Mouse (Mus musculus) monocyte, adult 5-6 weeks (primary cell): ENCODE measurements around the gene D430042O09Rik. TPM values are rescaled to one million over a fixed set of nuclear protein-coding genes. Genes with fewer than 3 reads are reported as not detected.

ENCODE experiments used
- ATAC-seq: fragments of 153-309, 156-312 bp; replicated peaks from 2 replicates; pipeline ENCODE4 v1.8.0; 2017; ENCODE audit warnings: mild to moderate bottlenecking; ENCODE audit not compliant: low TSS enrichment, insufficient number of reproducible peaks, severe bottlenecking, poor library complexity, low FRiP score
- total RNA-seq: library from RNA; stranded (forward); fragments of 200-1000, 200-491, 200-594 nt; gene quantifications from 3 replicates; pipeline ENCODE4 v1.2.3, GENCODE M21; 2017

Gene D430042O09Rik
- total RNA-seq, 1 experiment from 2014 or later, result 12.3 TPM

DNA sequence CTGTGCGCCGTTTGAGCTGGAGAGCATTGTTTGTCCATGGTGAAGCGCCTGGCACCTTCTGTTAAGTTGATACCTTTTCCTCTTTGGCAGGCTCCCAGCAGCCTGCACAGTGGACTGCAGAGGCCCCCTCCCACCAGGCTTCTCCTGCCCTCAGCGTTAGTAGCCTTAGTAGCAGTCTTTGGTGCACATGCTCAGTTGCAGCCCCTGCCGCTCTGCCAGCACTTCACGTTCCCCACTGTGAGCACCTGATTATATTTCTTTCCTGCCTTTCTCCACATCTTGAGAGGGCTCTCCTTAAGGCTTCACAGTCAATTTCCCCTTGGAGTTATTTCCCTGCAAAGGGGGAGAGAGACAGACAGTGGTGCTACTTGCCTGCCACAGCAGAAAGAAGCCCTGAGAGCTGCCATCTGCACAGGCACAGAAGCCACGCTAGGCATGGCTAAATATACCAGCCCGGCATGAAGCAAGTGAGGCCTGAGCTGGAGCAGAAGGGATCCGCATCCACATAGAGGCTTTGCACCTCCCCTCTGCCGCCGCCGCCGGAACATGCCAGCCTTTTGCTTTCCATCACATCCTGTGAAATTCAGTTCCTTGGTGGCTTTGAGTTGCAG, 65.4 kb downstream of the D430042O09Rik start:
- no peak for ATAC-seq

DNA sequence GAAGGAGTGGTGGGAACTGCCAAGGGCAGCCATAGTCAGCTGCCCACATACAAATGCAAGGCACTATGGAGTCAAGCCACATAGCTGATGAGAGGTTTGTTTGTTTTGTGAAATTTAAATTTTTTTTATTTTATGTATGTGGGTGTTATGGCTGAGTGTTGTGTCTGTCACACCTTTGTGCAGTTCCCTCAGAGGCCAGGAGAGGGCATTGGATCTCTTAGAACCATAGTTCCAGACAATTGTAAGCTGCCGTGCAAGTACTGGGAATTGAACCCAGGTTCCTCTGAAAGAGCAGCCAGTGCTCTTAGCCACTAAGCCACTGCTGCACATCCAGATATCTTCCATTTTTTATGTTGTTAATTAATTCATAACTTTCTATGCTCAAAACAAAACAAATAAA, 75.5 kb downstream of the D430042O09Rik start:
- ATAC-seq, result no peak

DNA sequence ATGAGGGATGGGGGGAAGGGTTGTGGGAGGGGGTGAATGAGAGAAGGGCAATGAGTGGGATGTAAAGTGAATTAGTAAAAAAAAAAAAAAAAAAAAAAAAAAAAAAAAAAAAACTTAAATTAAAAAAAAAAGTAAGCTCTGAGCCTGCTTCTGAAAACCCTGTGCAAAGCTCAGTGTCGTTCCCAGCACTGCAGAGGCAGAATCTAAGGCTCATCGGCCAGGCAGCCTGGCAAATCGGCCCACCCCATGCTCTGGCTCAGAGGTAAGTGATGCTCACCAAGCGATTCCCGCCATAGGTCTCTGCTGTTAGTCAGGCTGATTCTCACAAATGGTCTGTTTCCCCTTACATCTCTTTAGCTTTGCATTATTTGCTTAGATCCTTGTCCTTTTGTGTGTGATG, 78.4 kb downstream of the D430042O09Rik start:
- no peak for ATAC-seq

DNA sequence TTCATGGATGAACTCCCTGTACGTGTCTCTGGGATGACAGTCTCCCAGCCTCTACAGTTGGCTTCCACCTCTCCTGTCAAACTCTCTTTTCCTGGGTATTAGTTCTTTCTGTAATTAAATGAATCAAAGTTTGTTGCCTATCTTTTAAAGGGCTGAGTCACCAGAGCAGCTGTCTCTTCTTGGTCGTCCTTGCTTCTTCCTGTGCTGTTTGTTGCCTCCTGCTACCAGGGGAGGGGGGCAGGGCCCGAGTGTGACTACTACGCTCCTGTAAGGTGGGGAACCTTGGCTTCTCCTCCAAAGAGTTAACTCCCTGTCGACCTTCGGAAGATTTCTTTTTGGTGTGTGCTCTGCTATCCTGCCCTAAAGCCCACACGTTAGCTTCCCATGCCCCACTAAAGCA, 79.4 kb downstream of the D430042O09Rik start:
- no peak for ATAC-seq

DNA sequence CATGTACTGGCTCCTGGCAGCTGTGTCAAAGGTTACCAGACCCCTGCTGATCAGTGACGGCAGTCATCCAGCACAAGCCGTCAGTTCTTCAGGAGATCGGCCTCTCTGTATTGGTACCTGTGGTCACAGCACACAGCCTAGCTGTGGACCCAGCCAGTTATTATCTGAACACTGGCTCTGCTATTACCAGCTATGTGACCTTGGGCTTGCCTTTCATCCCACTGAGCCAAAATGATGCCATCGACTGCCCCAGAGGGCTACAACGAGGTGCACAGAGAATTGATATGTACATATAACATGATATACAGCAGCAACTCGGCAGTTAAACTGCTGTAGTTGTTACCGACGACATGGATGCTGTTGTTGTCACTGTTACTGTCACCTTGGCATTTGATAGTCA, 82.4 kb downstream of the D430042O09Rik start:
- no peak for ATAC-seq

DNA sequence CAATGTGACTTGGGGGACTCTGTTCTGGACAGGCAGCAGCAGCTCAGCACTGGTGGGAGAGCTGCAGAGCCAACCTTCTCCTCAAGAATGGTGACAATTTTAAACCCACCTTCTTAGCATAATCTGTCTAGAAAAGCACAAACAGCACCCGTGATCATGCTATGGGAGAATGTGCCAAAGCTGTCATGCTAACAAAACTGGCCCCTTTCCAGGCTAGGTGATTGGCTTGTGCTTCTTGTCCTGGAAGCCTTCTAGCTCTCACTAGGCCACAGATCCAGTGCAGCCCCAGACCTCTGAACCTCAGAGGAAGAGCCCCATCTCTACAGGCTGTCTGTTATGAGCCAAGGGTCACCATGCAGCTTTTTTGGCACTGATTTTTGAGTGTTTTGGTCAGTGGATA, 98.9 kb downstream of the D430042O09Rik start:
- ATAC-seq, result no peak

DNA sequence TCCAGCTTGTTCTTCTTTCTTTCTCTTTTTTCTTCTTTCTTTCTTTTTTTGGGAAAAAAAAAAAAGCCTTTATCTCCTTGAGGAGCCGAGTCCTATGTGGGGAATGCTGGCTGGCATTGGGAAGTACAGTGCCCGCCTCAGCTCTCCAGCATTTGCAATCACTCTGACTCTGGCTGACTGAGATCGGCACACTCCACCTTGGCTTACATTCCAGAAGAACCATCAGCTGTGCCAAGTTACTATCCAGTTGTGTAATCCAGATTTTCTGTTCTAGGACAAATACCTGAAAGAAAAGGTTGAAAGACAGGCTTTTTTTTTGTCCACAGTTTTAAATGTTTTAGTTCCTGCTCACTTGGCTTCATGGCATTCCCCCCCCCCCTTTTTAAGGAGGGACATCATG, 100.5 kb downstream of the D430042O09Rik start:
- ATAC-seq, result no peak

DNA sequence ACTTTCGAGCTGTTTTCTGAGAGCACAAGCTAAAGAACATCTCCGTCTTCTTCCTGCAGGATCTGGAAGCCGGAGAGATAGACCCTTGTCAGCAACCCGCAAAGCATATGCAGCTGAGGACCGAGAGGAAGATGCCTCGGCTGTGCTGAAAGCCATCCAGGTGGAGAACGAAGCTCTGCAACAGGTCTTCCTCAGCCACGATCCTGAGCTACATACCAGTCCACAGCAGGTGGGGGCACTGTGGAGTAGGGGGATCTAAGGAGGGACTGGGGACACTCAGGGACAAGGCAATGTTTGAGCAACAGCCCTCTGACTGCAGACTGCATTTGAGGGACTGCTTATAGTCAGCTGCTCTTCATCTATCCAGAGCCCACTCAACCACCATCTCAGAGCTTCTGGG, 105.0 kb downstream of the D430042O09Rik start:
- no peak for ATAC-seq

DNA sequence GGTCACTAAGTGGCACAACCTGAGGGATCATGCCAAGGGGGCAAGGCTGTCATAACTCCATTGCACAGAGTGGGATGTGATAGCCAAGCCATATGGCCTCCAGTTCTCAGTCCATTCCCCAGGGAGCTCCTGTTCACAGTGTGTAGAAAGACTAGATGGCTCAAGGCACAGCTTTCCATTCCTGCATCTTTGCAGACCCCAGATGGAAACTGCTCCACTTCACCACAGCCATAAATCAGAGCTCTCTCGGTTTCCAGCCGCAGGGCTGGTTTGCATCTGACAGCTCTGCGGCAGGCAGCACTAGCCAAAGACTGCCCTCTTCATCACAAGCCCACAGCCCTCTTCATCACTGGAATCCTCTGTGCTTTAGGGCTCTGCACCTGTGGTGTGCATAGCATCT, 108.0 kb downstream of the D430042O09Rik start:
- no peak for ATAC-seq

DNA sequence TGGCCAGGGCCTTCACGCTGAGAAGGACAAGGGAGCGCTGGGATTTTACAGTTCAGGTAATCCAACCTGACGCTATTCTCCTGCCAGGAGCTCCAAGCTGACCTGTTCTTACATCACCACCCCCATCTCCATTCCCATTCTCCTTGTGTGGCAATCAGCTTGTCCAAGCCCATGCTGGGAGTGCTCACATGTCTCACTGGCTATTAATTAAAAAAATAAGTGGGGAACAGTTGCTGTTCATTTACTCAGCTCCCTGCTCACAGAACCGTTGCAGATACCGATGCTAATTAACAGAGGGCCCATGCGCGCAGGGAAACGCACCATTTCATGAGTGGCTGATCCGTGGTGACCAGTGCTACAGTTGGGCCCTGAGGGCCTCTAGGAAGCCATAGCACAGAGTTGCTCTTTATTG, 110.6 kb downstream of the D430042O09Rik start:
- ATAC-seq, result no peak

DNA sequence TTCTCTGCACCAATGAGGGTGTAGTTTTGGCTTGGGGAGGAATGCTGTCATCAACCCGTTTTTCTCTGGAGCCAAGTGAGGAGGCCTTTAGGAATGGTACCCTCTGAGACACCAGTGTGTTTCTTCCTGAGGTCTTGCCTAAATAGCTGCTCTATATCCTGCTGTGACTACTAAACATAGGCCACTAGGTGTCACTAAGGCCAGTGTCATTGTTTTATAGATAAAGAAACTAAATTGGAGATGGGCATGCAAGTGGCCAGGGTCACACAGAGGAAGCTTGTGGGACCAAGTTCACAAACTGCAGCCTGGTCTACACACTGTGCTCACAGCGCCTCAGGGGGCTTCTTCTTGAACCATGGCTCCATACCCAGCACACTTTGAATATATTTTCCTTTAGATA, 112.5 kb downstream of the D430042O09Rik start:
- no peak for ATAC-seq

DNA sequence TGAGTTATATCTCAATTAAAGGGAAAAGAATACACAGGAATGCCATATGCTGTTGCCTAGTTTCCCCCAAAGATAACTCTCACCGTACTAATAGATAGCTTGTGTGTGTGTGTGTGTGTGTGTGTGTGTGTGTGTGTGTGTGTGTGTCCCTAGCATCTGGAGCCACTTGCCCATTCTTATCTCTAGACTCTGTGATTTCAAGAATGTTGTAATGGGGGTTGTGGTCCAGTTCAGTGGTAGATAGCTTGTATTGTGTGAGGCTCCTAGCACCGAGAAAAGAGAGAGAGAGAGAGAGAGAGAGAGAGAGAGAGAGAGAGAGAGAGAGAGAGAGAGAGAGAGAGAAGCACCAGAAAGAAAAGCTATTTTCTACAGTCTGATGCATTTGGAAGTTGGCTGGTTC, 118.7 kb downstream of the D430042O09Rik start:
- ATAC-seq, result no peak

DNA sequence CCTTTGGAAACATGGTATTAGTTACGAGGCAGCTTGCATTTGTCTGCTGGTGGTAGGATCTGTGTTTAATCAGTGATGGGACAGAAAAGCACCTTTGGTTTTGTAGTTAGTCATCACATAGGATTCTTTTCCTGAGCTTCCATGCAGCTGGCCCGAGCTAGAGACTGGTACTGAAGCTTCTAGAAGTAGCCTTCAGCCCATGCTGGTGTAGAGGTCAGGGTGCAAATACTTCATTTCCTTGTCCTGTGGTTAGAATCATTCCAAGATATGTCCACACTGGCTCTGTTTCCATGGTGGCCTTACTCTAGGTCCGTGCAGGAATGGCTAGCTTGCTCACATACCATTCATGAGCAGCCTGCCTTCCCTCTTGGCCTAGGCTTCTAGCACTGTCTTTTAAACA, 119.2 kb downstream of the D430042O09Rik start:
- no peak for ATAC-seq

DNA sequence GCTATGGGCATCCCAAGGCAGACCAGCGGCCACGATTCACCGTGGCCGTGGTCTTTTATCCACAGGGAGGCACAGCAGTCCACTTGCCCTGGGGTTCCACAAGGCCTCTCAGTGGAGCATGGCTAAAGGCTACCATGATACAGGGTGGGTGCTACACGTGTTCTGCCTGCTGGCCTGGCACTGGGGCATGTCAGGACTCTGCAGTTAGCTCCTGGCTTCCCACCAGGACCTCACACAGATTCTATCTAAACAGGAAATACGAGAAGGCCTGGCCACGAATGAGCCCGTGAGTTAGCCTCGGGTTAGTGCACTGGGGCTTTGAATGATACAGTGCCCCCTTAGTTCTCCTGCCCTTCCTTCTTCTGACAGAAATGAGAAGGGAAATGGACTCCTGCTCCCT, 119.7 kb downstream of the D430042O09Rik start:
- no peak for ATAC-seq

DNA sequence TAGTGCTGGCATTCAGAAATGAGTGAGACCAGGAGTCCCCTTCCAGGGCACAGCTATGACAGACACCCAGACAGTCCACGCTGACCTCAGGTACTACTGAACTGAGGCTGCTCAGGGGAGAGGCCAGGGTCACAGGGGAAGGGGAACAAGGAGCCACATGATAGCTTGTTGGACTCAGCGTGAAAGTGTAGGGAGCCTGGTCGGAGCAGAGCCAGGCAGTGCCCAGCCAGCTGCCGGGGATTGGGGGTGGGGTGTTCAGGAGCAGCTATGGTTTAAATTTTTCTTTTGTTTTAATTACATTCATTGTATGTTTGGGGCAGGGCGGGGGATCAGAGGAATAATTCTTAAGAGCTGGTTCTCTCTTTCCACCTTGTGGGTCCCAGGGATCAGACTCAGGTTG, 120.9 kb downstream of the D430042O09Rik start:
- no peak for ATAC-seq

DNA sequence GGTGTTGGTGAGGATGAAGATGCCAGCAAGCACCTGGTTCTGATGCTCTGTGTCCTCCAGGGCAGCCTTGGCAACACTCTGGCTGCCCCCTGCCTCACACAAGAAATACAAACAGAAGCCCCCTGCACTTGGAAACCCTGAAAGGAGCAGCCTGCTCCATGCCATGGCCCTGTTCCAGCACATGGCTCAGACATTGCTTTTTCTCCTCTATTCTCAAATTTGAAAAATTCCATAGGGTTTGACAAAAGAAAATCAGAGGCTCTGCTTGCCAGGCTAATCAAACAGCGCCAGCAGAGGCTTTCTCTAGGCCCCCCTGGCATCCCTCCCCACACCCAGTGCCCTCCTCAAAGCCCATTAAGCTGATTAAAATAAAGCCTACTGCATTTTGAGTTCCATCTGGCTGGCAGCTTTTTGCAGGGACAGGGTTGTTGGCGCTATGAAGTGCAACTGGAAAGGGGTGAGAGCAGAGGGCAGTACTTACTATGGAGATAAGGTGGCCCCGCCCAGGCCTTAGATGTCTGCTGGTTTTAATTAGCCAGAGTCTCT, 121.5 kb downstream of the D430042O09Rik start:
- ATAC-seq, result no peak

DNA sequence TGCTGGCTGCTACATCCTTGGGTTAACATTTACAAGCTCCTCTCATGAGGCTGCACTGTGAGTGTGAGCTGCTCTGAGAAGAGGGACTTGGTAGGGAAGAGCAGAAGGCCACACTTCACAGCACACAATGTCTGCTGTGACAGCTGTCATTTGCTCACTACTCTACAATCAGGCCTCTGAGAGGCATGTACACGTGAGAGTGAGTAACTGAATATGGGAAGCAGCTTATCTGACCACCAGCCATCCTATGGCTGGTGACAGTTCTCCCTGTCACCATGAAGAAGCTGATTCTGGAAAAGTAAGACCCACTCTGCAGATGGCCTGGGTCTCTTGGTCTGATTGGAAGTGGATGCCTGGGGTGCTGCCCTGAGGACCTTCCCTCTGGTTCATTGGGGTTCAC, 125.1 kb downstream of the D430042O09Rik start:
- ATAC-seq, result no peak

DNA sequence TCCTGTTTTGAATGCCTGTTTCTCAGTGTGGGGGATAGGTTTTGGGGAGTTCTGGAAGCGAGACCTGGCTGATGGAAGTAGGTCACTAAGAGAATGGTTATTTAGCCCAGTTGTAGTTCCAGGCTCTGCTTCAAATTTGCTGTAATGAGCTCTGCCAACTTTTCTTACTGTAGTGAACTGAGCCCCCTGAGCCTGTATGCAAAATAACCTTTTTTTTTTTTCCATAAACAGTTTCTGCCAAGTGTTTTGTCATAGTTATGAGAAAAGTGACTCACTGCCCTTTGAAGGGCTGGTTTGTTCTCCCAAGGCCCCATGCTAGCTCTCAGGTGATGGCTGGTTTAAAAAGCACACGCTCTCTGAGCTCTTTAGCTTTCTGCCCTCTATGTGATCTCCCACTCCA, 125.8 kb downstream of the D430042O09Rik start:
- no peak for ATAC-seq

DNA sequence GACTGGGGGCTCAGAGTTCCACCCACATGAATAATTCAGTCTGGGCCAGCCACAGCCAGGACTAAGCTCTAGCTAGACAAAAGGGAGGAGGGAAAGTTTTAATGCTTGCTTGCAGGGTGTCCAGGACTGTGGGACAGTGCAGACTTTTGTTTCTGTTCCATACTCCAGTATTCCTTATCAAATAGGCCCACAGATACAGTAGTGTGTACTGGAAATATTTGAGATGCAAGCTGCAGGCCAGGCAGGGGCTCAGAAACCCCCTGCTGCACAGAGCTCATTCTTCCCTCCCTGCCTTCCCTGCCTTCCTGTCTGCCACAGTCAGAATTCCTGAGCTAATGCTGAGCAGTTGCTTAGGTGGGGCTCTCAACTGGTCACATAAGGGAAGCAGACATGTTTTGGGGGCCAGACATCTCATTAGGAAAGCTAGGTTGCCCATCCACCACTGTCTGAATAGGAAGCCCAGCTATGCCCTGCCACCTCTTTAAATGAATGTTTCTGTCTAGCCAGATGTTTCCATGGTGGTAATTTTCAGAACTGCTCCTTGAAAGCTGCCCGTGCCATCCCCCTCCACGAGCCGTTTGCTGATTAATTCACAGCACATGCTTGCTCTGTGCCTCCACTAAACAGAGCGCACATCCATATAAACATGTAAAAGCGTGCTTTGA, 130.5 kb downstream of the D430042O09Rik start:
- no peak for ATAC-seq

DNA sequence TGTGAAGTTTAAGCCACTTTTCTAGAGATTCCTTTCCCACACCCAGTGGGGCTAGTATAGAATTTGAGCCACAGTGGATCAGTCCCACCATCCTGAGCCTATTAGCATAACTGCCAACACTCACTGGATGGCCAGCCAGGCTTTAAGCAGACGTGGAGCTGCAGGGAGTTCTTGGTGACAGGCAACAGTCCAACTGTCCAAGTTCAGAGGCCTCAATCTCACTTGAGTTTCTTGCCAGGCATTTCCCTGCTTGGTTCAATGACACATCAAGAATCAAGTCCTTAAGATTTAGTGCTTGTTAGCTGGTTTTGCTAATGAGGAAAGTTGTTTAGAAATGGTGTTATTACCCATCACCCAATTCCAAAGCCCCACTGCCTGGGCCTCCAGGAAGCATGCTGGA, 137.9 kb downstream of the D430042O09Rik start:
- ATAC-seq, result no peak
